Mouse (Mus musculus) lung, postnatal 10 days (tissue): Measurements from ENCODE around the gene Sik3.
A peak's percentile ranks its signal among the peaks of the same experiment; 100 is the strongest.

ENCODE experiments used
- DNase-seq: peaks from one replicate; pipeline ENCODE4 v3.0.0; 2021

Sik3 gene

GRCm38 (mm10) chr9:46235649-46236048 is 223.0 kb downstream of the Sik3 start:
- DNase-seq, result no peak

- no peak for DNase-seq
Observed at GRCm38 (mm10) chr9:46238850-46239249, 226.2 kb downstream of the Sik3 start.

- no peak for DNase-seq
Observed at GRCm38 (mm10) chr9:46240526-46241153, 228.0 kb downstream of the Sik3 start, which contains the start of gene Apoa4. Apoa4 (plus strand) TSS chr9:46240696.

- DNase-seq, result no peak
Observed at GRCm38 (mm10) chr9:46241818-46242217, 229.2 kb downstream of the Sik3 start.

- no peak for DNase-seq
Observed at GRCm38 (mm10) chr9:46243122-46243521, 230.5 kb downstream of the Sik3 start.

GRCm38 (mm10) chr9:46243584-46243983 is 231.0 kb downstream of the Sik3 start:
- no peak for DNase-seq

- peak; percentile 81 for DNase-seq
Observed at GRCm38 (mm10) chr9:46246752-46247324, 234.2 kb downstream of the Sik3 start.

GRCm38 (mm10) chr9:46256177-46256576 is 243.6 kb downstream of the Sik3 start:
- no peak for DNase-seq

- no peak for DNase-seq
Observed at GRCm38 (mm10) chr9:46256658-46257385, 244.2 kb downstream of the Sik3 start.

GRCm38 (mm10) chr9:46257546-46257945 is 244.9 kb downstream of the Sik3 start:
- peak; percentile 39 for DNase-seq

- no peak for DNase-seq
Observed at GRCm38 (mm10) chr9:46259111-46259510, 246.5 kb downstream of the Sik3 start.

- no peak for DNase-seq
Observed at GRCm38 (mm10) chr9:46261131-46261530, 248.5 kb downstream of the Sik3 start.

GRCm38 (mm10) chr9:46268343-46268873 is 255.8 kb downstream of the Sik3 start, which contains the start of gene Apoa5:
Apoa5 (plus strand) TSS chr9:46268633.
- DNase-seq, result no peak

- no peak for DNase-seq
Observed at GRCm38 (mm10) chr9:46269125-46269524, 256.5 kb downstream of the Sik3 start.

GRCm38 (mm10) chr9:46270782-46271181 is 258.2 kb downstream of the Sik3 start:
- DNase-seq, result no peak

- no peak for DNase-seq
Observed at GRCm38 (mm10) chr9:46272070-46272469, 259.4 kb downstream of the Sik3 start.

GRCm38 (mm10) chr9:46272677-46273454 is 260.2 kb downstream of the Sik3 start, which contains the start of gene Zpr1:
Zpr1 (plus strand) TSS chr9:46273064.
- DNase-seq, result peak; percentile 94
